Mouse (Mus musculus) left cerebral cortex, postnatal 10 days (tissue): Measurements from ENCODE around the gene Hrc. TPM values are rescaled to one million over a fixed set of nuclear protein-coding genes. Genes with fewer than 3 reads are reported as not detected.

Source experiments
- DNase-seq, 2 experiments: peaks; one replicate each; pipeline ENCODE4 v3.0.0; 2021 to 2022; ENCODE audit warnings: low spot score in 2 of 2, mixed read lengths in 1 of 2; ENCODE audit errors: extremely low spot score in 1 of 2
- intact Hi-C: fragments of 180-260 bp; cut with DNase I; formaldehyde crosslinking; loops from one replicate; pipeline ENCODE4 v1.15.1; 2025
- total RNA-seq, 2 experiments: library from RNA; stranded (reverse); gene quantifications; 2 replicates each; pipeline ENCODE4 v1.2.3; 2021

Gene Hrc
- total RNA-seq, 2 experiments from 2014 or later: 0.99 to 1.3 TPM

GRCm38 (mm10) chr7:45328841-45329475 lies 6.1 kb upstream of the Hrc start:
- intact Hi-C loops: no loop called here
- DNase-seq: no peak

- no peak for DNase-seq
- intact Hi-C loops: no loop called here
These were observed 3.6 kb upstream of the Hrc start for GRCm38 (mm10) chr7:45331502-45331901.

- DNase-seq: peak in 1 of 2 experiments; percentile 76
- intact Hi-C loops: no loop called here
These were observed 2.2 kb upstream of the Hrc start for GRCm38 (mm10) chr7:45332685-45333425.

- peak; percentile 74 to 93 for DNase-seq
- intact Hi-C loops: no loop called here
These were observed 1.6 kb upstream of the Hrc start, which contains the start of gene Trpm4 for GRCm38 (mm10) chr7:45333431-45333982. Gene Trpm4 (minus strand): TSS chr7:45333780.

- no peak for DNase-seq
- intact Hi-C loops: no loop called here
These were observed 485 bp upstream of the Hrc start for GRCm38 (mm10) chr7:45334605-45335004.

GRCm38 (mm10) chr7:45336319-45336718 lies 1.2 kb downstream of the Hrc start:
- intact Hi-C loops: no loop called here
- no peak for DNase-seq

- intact Hi-C loops: no loop called here
- peak in 1 of 2 experiments; percentile 51 for DNase-seq
These were observed 2.4 kb downstream of the Hrc start for GRCm38 (mm10) chr7:45337469-45337868.

GRCm38 (mm10) chr7:45338161-45338911 lies 3.2 kb downstream of the Hrc start:
- intact Hi-C loops: no loop called here
- DNase-seq: peak in 1 of 2 experiments; percentile 67

GRCm38 (mm10) chr7:45339410-45340065 lies 4.4 kb downstream of the Hrc start:
- intact Hi-C loops: loop anchor here (5.0 kb wide), 1 partner anchor 32 kb away; no protein-coding TSS in a partner anchor
- DNase-seq: peak in 1 of 2 experiments; percentile 81

GRCm38 (mm10) chr7:45340066-45340442 lies 5.0 kb downstream of the Hrc start:
- intact Hi-C loops: loop anchor here (5.0 kb wide), 1 partner anchor 33 kb away; no protein-coding TSS in a partner anchor
- DNase-seq: no peak

- intact Hi-C loops: loop anchor here (5.0 kb wide), 1 partner anchor 33 kb away; no protein-coding TSS in a partner anchor
- DNase-seq: peak in 1 of 2 experiments; percentile 66
These were observed 5.6 kb downstream of the Hrc start for GRCm38 (mm10) chr7:45340669-45341068.

GRCm38 (mm10) chr7:45341303-45341702 lies 6.2 kb downstream of the Hrc start:
- DNase-seq: peak; percentile 74 to 88
- intact Hi-C loops: loop anchor here (5.0 kb wide), 1 partner anchor 34 kb away; no protein-coding TSS in a partner anchor

- intact Hi-C loops: loop anchor here (5.0 kb wide), 1 partner anchor 35 kb away; no protein-coding TSS in a partner anchor
- no peak for DNase-seq
These were observed 7.0 kb downstream of the Hrc start for GRCm38 (mm10) chr7:45342081-45342480.

- intact Hi-C loops: loop anchor here (5.0 kb wide), 1 partner anchor 36 kb away; no protein-coding TSS in a partner anchor
- DNase-seq: peak in 1 of 2 experiments; percentile 49
These were observed 8.5 kb downstream of the Hrc start for GRCm38 (mm10) chr7:45343543-45343942.

- no peak for DNase-seq
- intact Hi-C loops: no loop called here
These were observed 11.8 kb downstream of the Hrc start for GRCm38 (mm10) chr7:45346905-45347304.

GRCm38 (mm10) chr7:45353041-45353440 lies 18.0 kb downstream of the Hrc start:
- intact Hi-C loops: no loop called here
- no peak for DNase-seq

- intact Hi-C loops: no loop called here
- DNase-seq: peak in 1 of 2 experiments; percentile 16
These were observed 20.4 kb downstream of the Hrc start for GRCm38 (mm10) chr7:45355318-45356020.

- DNase-seq: peak in 1 of 2 experiments; percentile 37
- intact Hi-C loops: no loop called here
These were observed 21.0 kb downstream of the Hrc start for GRCm38 (mm10) chr7:45356087-45356486.
